Mouse (Mus musculus) embryonic facial prominence, embryonic 11.5 days (tissue): ENCODE results near the gene Foxl1. TPM values are rescaled to one million over a fixed set of nuclear protein-coding genes. Genes with fewer than 3 reads are reported as not detected.
A peak's percentile ranks its signal among the peaks of the same experiment; 100 is the strongest.

Experiments used
- ATAC-seq: fragments of 200-750 bp; cut with Nextera tagmentation; replicated peaks from 2 replicates; pipeline ENCODE4 v1.8.0; 2017; ENCODE audit warnings: low read depth; ENCODE audit not compliant: insufficient number of reproducible peaks, low FRiP score, low TSS enrichment
- DNase-seq: peaks from one replicate; pipeline ENCODE4 v3.0.0-alpha.2; 2015; ENCODE audit warnings: low spot score
- H3K27ac ChIP-seq: fragments of 300-500 bp; sonication (generic); replicated peaks from 2 replicates; pipeline ENCODE4 v1.5.1; 2014; ENCODE audit warnings: mild to moderate bottlenecking, low read depth, low read length, control low read depth
- H3K27me3 ChIP-seq: fragments of 300-500 bp; sonication (generic); 2 replicates; pipeline ENCODE4 v1.6.1; 2014; ENCODE audit warnings: mild to moderate bottlenecking, low read length, moderate library complexity, mixed read lengths; ENCODE audit not compliant: control insufficient read depth, insufficient read depth
- H3K36me3 ChIP-seq: fragments of 300-500 bp; sonication (generic); replicated peaks from 2 replicates; pipeline ENCODE4 v1.6.1; 2014; ENCODE audit warnings: low read depth, mild to moderate bottlenecking, low read length, moderate library complexity, mixed read lengths; ENCODE audit not compliant: control insufficient read depth, insufficient read depth
- H3K4me1 ChIP-seq: fragments of 300-500 bp; sonication (generic); 2 replicates; pipeline ENCODE4 v1.6.1; 2014; ENCODE audit warnings: low read length, mixed read lengths; ENCODE audit not compliant: control insufficient read depth, insufficient read depth
- H3K4me2 ChIP-seq: fragments of 300-500 bp; sonication (generic); 2 replicates; pipeline ENCODE4 v1.6.1; 2014; ENCODE audit warnings: low read depth, mild to moderate bottlenecking, control low read depth, low read length, moderate library complexity
- H3K4me3 ChIP-seq: fragments of 300-500 bp; sonication (generic); 2 replicates; pipeline ENCODE4 v1.5.1; 2014; ENCODE audit warnings: low read depth, low read length, control low read depth
- H3K9ac ChIP-seq: fragments of 300-500 bp; sonication (generic); replicated peaks from 2 replicates; pipeline ENCODE4 v1.6.1; 2014; ENCODE audit warnings: mild to moderate bottlenecking, control low read depth, low read length
- H3K9me3 ChIP-seq: fragments of 300-500 bp; sonication (generic); replicated peaks from 2 replicates; pipeline ENCODE4 v1.6.1; 2016; ENCODE audit warnings: mild to moderate bottlenecking, low read length, inconsistent platforms, mixed read lengths; ENCODE audit not compliant: control insufficient read depth
- WGBS: fragments of 180-500 bp; shearing (Covaris S2); extraction: QIAGEN DNeasy Blood & Tissue Kit; methylation state at CpG from one replicate; pipeline ENCODE4 v1.1.7; 2014; 5-methylcytosine and 5-hydroxymethylcytosine counted together
- polyA plus RNA-seq: library from polyadenylated mRNA; unstranded; fragments of >200 nt; fragmentation: Nextera tagmentation; extraction: Ambion mirVana; gene quantifications from 2 replicates; pipeline ENCODE4 v1.2.1, GENCODE M21; 2014

Foxl1 gene
- polyA plus RNA-seq, 1 experiment from 2014 or later = 4.4 TPM

DNA sequence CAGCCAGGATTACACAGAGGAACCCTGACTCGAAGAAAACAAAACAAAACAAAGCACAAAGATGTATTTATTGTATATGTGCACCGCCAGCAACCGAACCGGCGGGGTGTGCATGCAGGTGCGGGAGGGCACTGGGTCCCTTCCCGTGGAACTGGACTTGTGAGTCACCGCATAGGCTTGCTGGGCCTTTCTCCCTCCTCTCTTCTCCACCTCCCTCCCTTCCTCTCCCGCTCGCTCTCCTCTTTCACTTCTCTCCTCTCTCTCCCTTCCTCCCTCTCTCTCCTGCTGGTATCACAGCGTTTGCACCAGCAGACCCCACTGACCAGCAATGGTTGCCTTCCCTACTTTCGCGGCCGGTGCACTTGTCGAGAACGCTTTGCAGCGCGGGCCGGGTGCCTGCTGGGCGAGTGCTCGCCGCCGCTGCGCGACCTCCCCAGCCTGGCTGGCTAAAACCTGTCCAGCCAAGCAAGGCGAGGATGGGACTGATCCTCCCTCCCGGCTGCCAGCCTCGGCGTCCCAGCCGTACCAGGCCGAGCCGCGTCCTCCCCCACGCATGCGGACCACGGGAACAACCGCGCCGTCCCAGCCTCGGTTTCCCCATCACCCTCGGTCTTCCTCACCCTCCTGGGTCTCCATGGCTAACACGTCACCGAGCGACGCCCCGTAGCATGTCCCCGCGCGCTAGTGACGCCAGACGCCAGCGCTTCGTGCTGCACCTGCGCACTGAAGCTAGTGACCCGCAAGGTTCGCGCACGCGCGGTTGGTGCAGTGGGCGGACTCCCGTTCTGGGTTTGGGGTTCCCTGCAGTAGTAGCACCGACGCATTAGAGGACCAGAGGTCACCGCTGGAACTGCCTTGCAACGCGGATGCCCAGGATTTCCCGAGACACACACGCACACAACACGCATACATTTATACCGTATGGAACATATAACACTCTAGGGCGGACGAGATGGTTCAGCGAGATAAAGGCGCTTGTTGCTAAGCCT lies 19.8 kb upstream of the Foxl1 start, which contains the start of gene Mthfsd:
Gene Mthfsd, minus strand, starts transcription at position 725 of the 989 bp plus-strand sequence.
- 1% methylated on average over 74 of the region's 75 CpGs for WGBS
- no peaks in the 10 kb centered on the region for H3K9me3 ChIP-seq
- peak within 1 kb of the TSS; percentile 84 for H3K9ac ChIP-seq
- peak; percentile 99 for DNase-seq
- no peak within 1 kb of the TSS; the same call in 1 of the 2 replicates for H3K27ac ChIP-seq
- 0 out of 2 replicates have a peak, but pooled peaks cover 3% of the 10 kb centered on the region for H3K4me1 ChIP-seq
- peak within 1 kb of the TSS; percentile 82 for H3K4me3 ChIP-seq
- H3K4me2 ChIP-seq = peak within 1 kb of the TSS; percentile 69
- H3K36me3 ChIP-seq = no peaks in the 10 kb centered on the region; the same call in 1 of the 2 replicates
- no peaks in the 10 kb centered on the region for H3K27me3 ChIP-seq
- ATAC-seq = peak; percentile 83

DNA sequence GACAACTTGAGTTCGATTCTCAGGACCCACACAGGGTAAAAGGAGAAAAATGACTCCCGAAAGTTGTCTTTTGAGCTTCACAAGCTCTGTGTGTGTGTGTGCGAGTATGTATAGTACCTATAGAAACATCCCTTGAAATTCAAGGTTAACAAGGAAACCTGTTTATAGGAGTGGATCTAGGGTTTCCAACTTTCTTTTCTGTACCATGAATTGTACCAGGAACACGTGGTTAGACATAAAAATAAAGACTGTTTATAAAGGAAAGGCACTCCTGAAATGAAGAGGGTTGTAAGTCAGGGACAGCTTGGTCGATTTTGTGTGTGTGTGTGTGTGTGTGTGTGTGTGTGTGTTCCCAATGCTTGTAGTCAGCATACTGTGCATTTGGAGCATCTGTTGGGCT lies 19.1 kb upstream of the Foxl1 start:
- WGBS = 19% methylated on average over 5 of the region's 5 CpGs

DNA sequence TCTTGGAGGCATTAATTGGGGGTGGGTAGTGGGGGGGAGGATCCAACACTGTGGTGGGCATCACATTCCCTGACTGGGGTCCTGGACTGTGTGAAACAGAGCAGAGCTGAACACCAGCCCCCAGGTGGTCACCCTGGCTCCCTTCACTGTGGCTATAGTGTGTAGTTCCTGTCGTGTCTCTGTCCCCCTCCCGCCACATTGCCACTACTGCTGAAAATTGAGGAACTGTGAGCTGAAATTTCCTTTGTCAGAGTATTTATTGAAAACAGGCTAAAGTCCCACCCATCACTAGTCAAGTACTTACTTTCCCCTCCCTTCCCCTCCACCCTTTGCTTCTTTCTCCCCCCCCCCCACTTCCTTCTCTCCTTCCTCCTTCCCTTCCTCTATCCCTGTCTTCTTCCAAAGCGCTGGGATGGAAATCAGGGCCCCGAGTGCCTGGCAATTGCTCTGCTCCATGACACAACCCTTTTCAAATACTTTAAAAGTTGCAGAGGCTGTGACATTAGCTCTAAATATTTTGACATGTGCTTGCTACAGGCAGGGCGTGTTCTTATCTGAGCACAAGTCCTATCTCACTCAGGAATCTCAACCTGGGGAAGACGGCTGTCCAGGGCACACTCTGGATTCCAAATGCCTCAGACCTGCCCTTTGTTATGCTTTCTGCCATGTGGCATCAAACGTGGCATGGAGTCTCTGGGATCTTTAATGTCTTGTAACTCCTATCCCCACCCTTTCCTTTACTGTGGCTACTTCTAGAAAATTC lies 16.4 kb upstream of the Foxl1 start:
- DNase-seq (no peak), ATAC-seq (no peak)
- Histone ChIP-seq H3K9me3 (no peaks in the 10 kb centered on the region), H3K4me2 (no peak overlapping the region), H3K4me1 (peaks cover 6% of the 10 kb centered on the region; the same call in 1 of the 2 replicates), H3K27ac (no peak overlapping the region), H3K4me3 (no peak overlapping the region), H3K36me3 (no peaks in the 10 kb centered on the region), H3K27me3 (peaks cover 10% of the 10 kb centered on the region), H3K9ac (no peak overlapping the region)
- 47% methylated on average over 7 of the region's 7 CpGs for WGBS

More for the DNA sequence above, 19.1 kb upstream of the Foxl1 start:
- Histone ChIP-seq H3K4me2 (peak overlapping the region; percentile 47), H3K4me1 (peaks cover 5% of the 10 kb centered on the region; the same call in 1 of the 2 replicates), H3K27me3 (peaks cover 1% of the 10 kb centered on the region), H3K9me3 (no peaks in the 10 kb centered on the region), H3K36me3 (no peaks in the 10 kb centered on the region), H3K27ac (no peak overlapping the region), H3K9ac (peak overlapping the region; percentile 84), H3K4me3 (peak overlapping the region; percentile 82)
- no peak for ATAC-seq
- no peak for DNase-seq

DNA sequence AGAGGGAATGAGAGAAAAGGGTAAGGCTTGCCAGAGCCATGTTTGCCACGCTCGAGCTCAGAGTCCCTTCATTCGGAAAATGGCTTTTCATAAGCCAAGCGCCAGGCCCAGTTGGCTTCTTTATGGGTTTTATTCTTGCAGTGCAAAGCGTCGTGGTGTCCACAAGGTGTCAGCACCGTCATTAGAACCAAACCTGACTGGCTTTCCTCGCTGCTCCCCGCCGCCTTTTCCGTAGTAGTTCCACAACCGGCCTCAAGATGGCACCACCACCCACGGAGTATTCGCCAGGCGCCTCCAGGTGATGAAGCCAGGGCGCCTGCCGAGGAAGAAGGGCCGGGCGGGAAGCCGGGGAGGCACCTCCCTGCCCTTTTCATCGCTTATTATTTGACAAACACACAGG lies 14.5 kb upstream of the Foxl1 start:
- Histone ChIP-seq H3K9ac (no peak overlapping the region), H3K9me3 (no peaks in the 10 kb centered on the region), H3K4me2 (no peak overlapping the region), H3K4me1 (peaks cover 9% of the 10 kb centered on the region), H3K27ac (no peak overlapping the region), H3K36me3 (no peaks in the 10 kb centered on the region), H3K4me3 (no peak overlapping the region), H3K27me3 (peaks cover 29% of the 10 kb centered on the region)
- 2% methylated on average over 21 of the region's 21 CpGs for WGBS
- DNase-seq (peak; percentile 95), ATAC-seq (no peak)

DNA sequence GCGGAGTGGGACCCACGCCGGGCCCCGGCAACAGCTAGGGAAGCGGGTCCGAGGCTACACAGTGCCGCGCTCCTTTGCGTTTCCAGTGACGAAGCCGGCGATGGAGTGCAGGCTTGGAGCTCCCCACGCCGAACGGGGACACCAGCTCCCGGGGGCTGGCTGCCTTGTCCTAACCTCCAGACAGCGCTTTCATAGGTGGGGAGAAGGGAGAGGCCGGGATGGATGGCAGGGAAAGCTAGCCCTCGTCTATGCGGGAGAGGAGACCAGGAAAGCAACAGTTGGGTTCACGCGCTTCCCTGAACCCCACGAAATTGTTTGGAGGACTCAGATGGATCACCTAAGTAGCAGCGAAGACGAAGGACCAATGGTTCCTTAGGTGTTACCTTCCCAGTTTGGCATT lies 12.6 kb upstream of the Foxl1 start:
- H3K4me3 ChIP-seq = peak overlapping the region; percentile 29
- WGBS = under 1% methylated on average over 25 of the region's 25 CpGs

DNA sequence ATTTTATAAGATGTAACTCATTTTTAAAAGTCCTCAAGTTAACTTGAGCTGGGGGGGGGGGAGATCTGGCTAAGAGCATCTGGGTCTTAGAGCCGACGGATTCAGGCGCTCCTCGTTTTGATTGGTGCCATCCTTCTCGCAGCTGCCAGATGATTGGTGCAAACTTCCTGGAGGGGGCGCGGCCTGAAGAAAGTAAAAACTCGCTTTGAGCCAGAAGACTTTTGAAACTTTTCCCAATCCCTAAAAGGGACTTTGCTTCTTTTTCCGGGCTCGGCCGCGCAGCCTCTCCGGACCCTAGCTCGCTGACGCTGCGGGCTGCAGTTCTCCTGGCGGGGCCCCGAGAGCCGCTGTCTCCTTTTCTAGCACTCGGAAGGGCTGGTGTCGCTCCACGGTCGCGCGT lies 11.8 kb upstream of the Foxl1 start, which contains the start of gene Foxc2:
Gene Foxc2, plus strand, starts transcription at position 224 of the 400 bp plus-strand sequence.
- ATAC-seq = 0 out of 2 replicates have a peak, but pooled peaks have one; percentile 13

More for the DNA sequence above, 12.6 kb upstream of the Foxl1 start:
- peaks cover 38% of the 10 kb centered on the region for H3K27me3 ChIP-seq
- ATAC-seq (no peak), DNase-seq (peak; percentile 37)
- H3K27ac ChIP-seq = 0 out of 2 replicates have a peak overlapping the region, but pooled peaks have one; percentile 28
- peak overlapping the region; percentile 41 for H3K9ac ChIP-seq
- peaks cover 9% of the 10 kb centered on the region for H3K4me1 ChIP-seq
- no peaks in the 10 kb centered on the region for H3K9me3 ChIP-seq
- peak overlapping the region; percentile 48 for H3K4me2 ChIP-seq
- H3K36me3 ChIP-seq = no peaks in the 10 kb centered on the region

DNA sequence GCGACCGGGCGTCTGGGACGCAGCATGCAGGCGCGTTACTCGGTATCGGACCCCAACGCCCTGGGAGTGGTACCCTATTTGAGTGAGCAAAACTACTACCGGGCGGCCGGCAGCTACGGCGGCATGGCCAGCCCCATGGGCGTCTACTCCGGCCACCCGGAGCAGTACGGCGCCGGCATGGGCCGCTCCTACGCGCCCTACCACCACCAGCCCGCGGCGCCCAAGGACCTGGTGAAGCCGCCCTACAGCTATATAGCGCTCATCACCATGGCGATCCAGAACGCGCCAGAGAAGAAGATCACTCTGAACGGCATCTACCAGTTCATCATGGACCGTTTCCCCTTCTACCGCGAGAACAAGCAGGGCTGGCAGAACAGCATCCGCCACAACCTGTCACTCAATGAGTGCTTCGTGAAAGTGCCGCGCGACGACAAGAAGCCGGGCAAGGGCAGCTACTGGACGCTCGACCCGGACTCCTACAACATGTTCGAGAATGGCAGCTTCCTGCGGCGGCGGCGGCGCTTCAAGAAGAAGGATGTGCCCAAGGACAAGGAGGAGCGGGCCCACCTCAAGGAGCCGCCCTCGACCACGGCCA lies 11.1 kb upstream of the Foxl1 start:
- peak overlapping the region; percentile 89 for H3K27ac ChIP-seq
- H3K36me3 ChIP-seq = no peaks in the 10 kb centered on the region
- peak; percentile 56 for DNase-seq
- H3K4me2 ChIP-seq = peak overlapping the region; percentile 88
- peaks cover 9% of the 10 kb centered on the region for H3K4me1 ChIP-seq
- no peaks in the 10 kb centered on the region for H3K9me3 ChIP-seq
- peaks cover 50% of the 10 kb centered on the region for H3K27me3 ChIP-seq
- peak overlapping the region; percentile 67 for H3K4me3 ChIP-seq
- H3K9ac ChIP-seq = peak overlapping the region; percentile 85
- ATAC-seq = peak; percentile 52; the same call in 1 of the 2 replicates
- under 1% methylated on average over 55 of the region's 55 CpGs for WGBS

More for the DNA sequence above, 11.8 kb upstream of the Foxl1 start, which contains the start of gene Foxc2:
- H3K4me3 ChIP-seq = peak within 1 kb of the TSS; percentile 67
- under 1% methylated on average over 25 of the region's 25 CpGs for WGBS
- peak within 1 kb of the TSS; percentile 88 for H3K4me2 ChIP-seq
- peak within 1 kb of the TSS; percentile 89 for H3K27ac ChIP-seq
- H3K9ac ChIP-seq = peak within 1 kb of the TSS; percentile 85
- H3K27me3 ChIP-seq = peaks cover 45% of the 10 kb centered on the region
- no peaks in the 10 kb centered on the region for H3K9me3 ChIP-seq
- DNase-seq = peak; percentile 96
- peaks cover 9% of the 10 kb centered on the region for H3K4me1 ChIP-seq
- H3K36me3 ChIP-seq = no peaks in the 10 kb centered on the region
